Mouse (Mus musculus) ES-E14 (cell line): ENCODE data around the gene Eno2.

Experiments
- HCFC1 ChIP-seq: IDR thresholded peaks from 2 replicates; pipeline ENCODE4 v1.6.1; 2012; ENCODE audit warnings: low read length, inconsistent platforms, borderline replicate concordance; ENCODE audit not compliant: insufficient read depth
- MAFK ChIP-seq: IDR thresholded peaks from 2 replicates; pipeline ENCODE4 v1.6.1; 2014; ENCODE audit warnings: mild to moderate bottlenecking, low read depth, low read length, inconsistent platforms; ENCODE audit not compliant: insufficient read depth

DNA sequence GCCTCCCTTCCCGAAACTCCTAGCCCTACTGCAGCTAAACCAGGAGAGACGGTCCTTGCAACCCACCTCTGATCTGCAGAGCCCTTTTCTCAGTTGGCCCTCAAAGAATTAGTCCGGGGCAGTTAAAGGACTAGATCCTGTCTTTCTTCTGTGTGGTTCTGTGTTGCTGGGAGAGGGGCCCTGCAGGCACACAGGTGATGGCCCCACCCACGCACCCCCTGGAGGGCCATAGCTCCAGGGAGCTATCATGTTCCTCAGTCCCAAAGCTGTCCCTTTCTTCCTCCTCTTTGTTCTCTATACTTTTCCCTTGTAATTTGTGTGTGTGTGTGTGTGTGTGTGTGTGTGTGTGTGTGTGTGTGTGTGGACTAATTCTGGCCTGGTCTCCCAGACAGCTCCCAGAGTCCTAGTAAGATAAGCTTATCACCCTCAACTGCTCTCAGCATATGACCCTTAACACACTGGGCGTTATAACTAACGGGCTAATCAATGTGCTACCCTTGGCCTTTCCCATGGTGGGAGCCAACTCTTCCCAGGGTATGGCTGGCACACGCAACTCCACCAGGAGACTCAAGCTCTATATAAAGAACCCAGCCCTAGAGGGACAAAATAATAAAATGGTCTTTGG lies 50.0 kb downstream of the Eno2 start:
- no peak for TF ChIP-seq HCFC1
- TF ChIP-seq MAFK, result no peak
